Mouse (Mus musculus): ENCODE measurements at regions not wholly inside any gene's neighbourhood (a gene's known extent, or its start where the extent isn't known, plus 50 kb on each side); places are given as distances from the start of the nearest gene placed in this dataset.

DNA sequence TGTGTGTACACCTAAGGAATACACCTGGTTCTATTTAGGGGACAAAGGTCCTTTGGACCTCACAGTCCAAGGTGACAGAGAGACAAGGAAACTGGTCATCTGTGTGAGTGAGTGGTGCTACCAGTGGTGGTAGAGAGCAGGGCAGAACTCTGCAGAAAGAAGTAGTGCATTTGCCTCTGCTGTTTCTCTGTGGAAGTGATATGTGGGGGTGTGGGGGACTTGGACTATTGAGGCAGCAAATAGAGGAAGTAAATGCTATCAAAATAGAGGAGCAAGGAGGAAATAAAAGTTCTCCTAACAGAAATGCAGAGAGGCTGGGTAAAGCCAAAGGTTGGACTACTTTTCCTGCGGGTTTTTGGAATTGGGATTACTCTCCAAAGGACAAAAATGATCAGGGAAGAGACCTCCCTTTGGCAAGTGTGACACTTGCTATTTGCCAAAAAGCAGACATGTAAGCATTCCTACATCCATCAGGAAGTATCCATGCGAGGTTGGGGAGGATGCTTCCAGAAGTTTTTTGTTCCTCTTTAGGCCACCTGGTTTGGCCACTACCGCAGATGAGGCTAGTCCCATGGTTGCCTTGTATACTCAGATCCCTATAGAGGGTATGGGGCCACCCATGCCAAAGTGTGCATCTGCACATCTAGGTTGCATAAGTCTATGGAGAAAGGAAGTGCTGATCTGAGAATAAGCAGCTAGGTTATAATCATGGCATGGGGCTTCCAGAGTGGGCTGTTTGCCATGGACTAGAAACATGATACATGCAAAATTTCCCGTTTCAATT is 285.0 kb upstream of the Klf4 start:
- H3K36me3 ChIP-seq (ENCODE audit: control insufficient read depth, insufficient read depth, low read length) = no peaks in the 10 kb centered on the region
- DNase-seq (ENCODE audit: low spot score) (no peak), ATAC-seq (ENCODE audit: low FRiP score) (no peak)
- 85% methylated on average over 4 of the region's 4 CpGs for WGBS
- no peaks in the 10 kb centered on the region for H3K4me1 ChIP-seq (replicated peaks; ENCODE audit: control insufficient read depth, insufficient read depth, low read length)
- H3K4me2 ChIP-seq (replicated peaks; ENCODE audit: low read depth, low read length) = no peak overlapping the region
- no peaks in the 10 kb centered on the region for H3K9me3 ChIP-seq (ENCODE audit: control insufficient read depth, low read length)
- no peak overlapping the region for H3K9ac ChIP-seq (ENCODE audit: low read depth, low read length)
- no peaks in the 10 kb centered on the region for H3K27me3 ChIP-seq (ENCODE audit: control insufficient read depth, insufficient read depth, low read length)
- H3K4me3 ChIP-seq (ENCODE audit: low read depth, low read length) = no peak overlapping the region
- H3K27ac ChIP-seq (ENCODE audit: low read depth, low read length) = no peak overlapping the region

DNA sequence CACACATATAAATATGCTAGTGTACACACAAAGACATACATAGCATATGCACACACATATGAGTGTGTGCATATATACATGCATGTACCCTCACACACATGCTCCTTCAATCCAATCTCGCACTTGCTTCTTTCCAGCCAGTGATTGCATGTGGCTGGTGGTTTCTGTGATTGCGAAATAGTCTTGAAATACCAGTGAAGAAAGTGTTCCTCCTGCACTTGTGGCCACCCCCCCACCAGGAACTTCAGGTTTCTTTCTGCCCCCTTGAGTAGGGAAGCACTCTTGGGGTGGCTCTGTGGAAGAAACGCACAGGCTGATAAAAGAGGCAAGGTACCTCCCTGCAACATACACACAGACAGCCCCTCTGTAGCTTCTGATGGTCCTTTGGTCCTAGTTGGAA is 283.6 kb upstream of the Klf4 start:
- Histone ChIP-seq H3K4me1 (replicated peaks; ENCODE audit: control insufficient read depth, insufficient read depth, low read length) (no peaks in the 10 kb centered on the region), H3K4me3 (ENCODE audit: low read depth, low read length) (no peak overlapping the region), H3K36me3 (ENCODE audit: control insufficient read depth, insufficient read depth, low read length) (no peaks in the 10 kb centered on the region), H3K27ac (ENCODE audit: low read depth, low read length) (no peak overlapping the region), H3K9ac (ENCODE audit: low read depth, low read length) (no peak overlapping the region), H3K27me3 (ENCODE audit: control insufficient read depth, insufficient read depth, low read length) (no peaks in the 10 kb centered on the region), H3K4me2 (replicated peaks; ENCODE audit: low read depth, low read length) (no peak overlapping the region), H3K9me3 (ENCODE audit: control insufficient read depth, low read length) (no peaks in the 10 kb centered on the region)
- ATAC-seq (ENCODE audit: low FRiP score) (no peak), DNase-seq (ENCODE audit: low spot score) (no peak)
- WGBS = 88% methylated on average over 3 of the region's 3 CpGs

DNA sequence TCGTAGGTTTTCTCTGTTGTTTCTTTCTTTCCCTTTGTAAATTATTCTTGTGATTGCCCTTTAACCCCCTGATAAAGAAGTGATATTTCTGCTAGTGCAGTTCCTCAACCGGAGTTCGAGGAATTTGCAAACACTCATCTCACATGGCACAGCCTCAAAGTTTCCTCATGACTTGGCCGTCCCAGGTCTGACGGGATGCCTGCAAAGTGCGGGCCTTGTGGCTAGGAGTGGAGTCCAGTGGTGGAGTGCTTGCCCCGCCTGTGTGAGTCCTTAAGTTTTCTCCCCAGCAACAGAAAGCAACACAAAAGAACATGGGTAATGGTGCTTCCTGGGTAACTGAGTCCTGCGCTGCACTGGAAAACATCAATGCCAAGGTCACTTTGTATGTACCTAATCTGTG is 280.6 kb upstream of the Klf4 start:
- H3K4me2 ChIP-seq (replicated peaks; ENCODE audit: low read depth, low read length) = no peak overlapping the region
- no peaks in the 10 kb centered on the region for H3K4me1 ChIP-seq (replicated peaks; ENCODE audit: control insufficient read depth, insufficient read depth, low read length)
- H3K4me3 ChIP-seq (ENCODE audit: low read depth, low read length) = no peak overlapping the region
- 89% methylated on average over 8 of the region's 8 CpGs for WGBS
- H3K36me3 ChIP-seq (ENCODE audit: control insufficient read depth, insufficient read depth, low read length) = no peaks in the 10 kb centered on the region
- no peaks in the 10 kb centered on the region for H3K27me3 ChIP-seq (ENCODE audit: control insufficient read depth, insufficient read depth, low read length)
- no peak for DNase-seq (ENCODE audit: low spot score)
- ATAC-seq (ENCODE audit: low FRiP score) = no peak
- no peak overlapping the region for H3K27ac ChIP-seq (ENCODE audit: low read depth, low read length)
- H3K9me3 ChIP-seq (ENCODE audit: control insufficient read depth, low read length) = no peaks in the 10 kb centered on the region
- no peak overlapping the region for H3K9ac ChIP-seq (ENCODE audit: low read depth, low read length)

DNA sequence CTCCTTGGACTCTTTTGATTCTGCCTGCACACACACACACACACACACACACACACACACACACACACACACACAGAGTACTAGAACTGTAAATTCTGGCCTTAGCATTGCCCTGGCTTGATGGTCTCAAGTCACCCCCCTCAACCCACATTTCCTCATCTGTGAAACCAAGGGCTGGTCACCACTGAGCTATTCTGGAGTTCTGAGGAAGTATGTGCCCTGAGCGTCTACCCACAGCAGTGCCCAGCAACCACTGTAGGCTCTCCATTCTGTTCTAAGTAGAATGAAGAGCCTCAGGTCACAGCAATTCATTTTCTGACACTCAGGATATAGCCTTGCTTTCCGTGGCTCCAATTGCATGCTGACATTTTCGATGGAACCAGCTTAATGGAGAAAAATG is 279.4 kb upstream of the Klf4 start:
- Histone ChIP-seq H3K36me3 (ENCODE audit: control insufficient read depth, insufficient read depth, low read length) (no peaks in the 10 kb centered on the region), H3K27me3 (ENCODE audit: control insufficient read depth, insufficient read depth, low read length) (no peaks in the 10 kb centered on the region), H3K9me3 (ENCODE audit: control insufficient read depth, low read length) (no peaks in the 10 kb centered on the region), H3K4me2 (replicated peaks; ENCODE audit: low read depth, low read length) (no peak overlapping the region), H3K27ac (ENCODE audit: low read depth, low read length) (no peak overlapping the region), H3K4me1 (replicated peaks; ENCODE audit: control insufficient read depth, insufficient read depth, low read length) (no peaks in the 10 kb centered on the region), H3K9ac (ENCODE audit: low read depth, low read length) (no peak overlapping the region), H3K4me3 (ENCODE audit: low read depth, low read length) (no peak overlapping the region)
- ATAC-seq (ENCODE audit: low FRiP score) (no peak), DNase-seq (ENCODE audit: low spot score) (no peak)
- 63% methylated on average over 3 of the region's 3 CpGs for WGBS

DNA sequence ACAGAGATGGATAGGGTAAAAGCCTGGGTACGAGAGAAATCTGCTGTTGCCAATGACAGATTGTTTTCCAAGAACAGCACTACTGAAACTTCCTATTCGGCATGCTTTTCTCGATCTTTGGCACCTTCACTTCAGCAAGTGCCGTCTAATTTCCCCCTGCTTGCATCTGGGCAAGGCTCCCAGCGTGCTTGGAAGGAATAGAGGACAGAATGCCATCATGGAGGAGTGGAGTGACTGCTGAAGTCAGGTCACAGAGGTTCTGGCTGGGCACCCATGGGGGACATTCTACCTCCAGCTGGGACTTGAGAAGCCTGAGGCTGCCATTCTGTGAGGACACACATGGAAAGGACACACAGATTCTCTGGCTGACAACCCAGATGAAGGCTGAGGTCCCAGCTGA is 276.2 kb upstream of the Klf4 start:
- no peaks in the 10 kb centered on the region for H3K27me3 ChIP-seq (ENCODE audit: control insufficient read depth, insufficient read depth, low read length)
- H3K9ac ChIP-seq (ENCODE audit: low read depth, low read length) = no peak overlapping the region
- WGBS = 89% methylated on average over 5 of the region's 5 CpGs
- H3K4me2 ChIP-seq (replicated peaks; ENCODE audit: low read depth, low read length) = no peak overlapping the region
- H3K4me1 ChIP-seq (replicated peaks; ENCODE audit: control insufficient read depth, insufficient read depth, low read length) = no peaks in the 10 kb centered on the region
- DNase-seq (ENCODE audit: low spot score) (no peak), ATAC-seq (ENCODE audit: low FRiP score) (no peak)
- no peak overlapping the region for H3K27ac ChIP-seq (ENCODE audit: low read depth, low read length)
- no peaks in the 10 kb centered on the region for H3K36me3 ChIP-seq (ENCODE audit: control insufficient read depth, insufficient read depth, low read length)
- no peak overlapping the region for H3K4me3 ChIP-seq (ENCODE audit: low read depth, low read length)
- no peaks in the 10 kb centered on the region for H3K9me3 ChIP-seq (ENCODE audit: control insufficient read depth, low read length)

DNA sequence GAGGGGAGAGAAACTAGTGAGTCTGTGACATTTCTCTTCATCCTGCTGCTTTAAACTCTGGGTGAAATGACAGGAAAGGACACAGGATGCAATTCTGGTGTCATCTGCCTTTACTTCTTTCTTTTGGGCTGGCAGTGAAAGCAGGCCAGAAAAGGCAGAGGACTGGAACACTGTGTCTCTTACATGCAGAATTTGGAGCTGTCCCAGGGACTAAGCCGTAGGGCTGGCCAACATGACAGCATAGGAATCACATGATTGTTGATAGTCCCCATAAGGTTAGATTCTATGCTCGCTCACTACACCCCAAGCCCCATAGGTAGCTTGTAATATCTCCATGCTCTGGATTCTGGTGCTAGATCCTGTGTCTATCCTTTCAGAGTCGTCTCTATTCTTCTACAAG is 274.5 kb upstream of the Klf4 start:
- DNase-seq (ENCODE audit: low spot score) (no peak), ATAC-seq (ENCODE audit: low FRiP score) (no peak)
- no peak overlapping the region for H3K4me3 ChIP-seq (ENCODE audit: low read depth, low read length)
- H3K9me3 ChIP-seq (ENCODE audit: control insufficient read depth, low read length) = no peaks in the 10 kb centered on the region
- H3K9ac ChIP-seq (ENCODE audit: low read depth, low read length) = no peak overlapping the region
- no peaks in the 10 kb centered on the region for H3K27me3 ChIP-seq (ENCODE audit: control insufficient read depth, insufficient read depth, low read length)
- H3K4me1 ChIP-seq (replicated peaks; ENCODE audit: control insufficient read depth, insufficient read depth, low read length) = no peaks in the 10 kb centered on the region
- no peaks in the 10 kb centered on the region for H3K36me3 ChIP-seq (ENCODE audit: control insufficient read depth, insufficient read depth, low read length)
- no peak overlapping the region for H3K4me2 ChIP-seq (replicated peaks; ENCODE audit: low read depth, low read length)
- H3K27ac ChIP-seq (ENCODE audit: low read depth, low read length) = no peak overlapping the region
- WGBS = 97% methylated on average over 3 of the region's 3 CpGs

DNA sequence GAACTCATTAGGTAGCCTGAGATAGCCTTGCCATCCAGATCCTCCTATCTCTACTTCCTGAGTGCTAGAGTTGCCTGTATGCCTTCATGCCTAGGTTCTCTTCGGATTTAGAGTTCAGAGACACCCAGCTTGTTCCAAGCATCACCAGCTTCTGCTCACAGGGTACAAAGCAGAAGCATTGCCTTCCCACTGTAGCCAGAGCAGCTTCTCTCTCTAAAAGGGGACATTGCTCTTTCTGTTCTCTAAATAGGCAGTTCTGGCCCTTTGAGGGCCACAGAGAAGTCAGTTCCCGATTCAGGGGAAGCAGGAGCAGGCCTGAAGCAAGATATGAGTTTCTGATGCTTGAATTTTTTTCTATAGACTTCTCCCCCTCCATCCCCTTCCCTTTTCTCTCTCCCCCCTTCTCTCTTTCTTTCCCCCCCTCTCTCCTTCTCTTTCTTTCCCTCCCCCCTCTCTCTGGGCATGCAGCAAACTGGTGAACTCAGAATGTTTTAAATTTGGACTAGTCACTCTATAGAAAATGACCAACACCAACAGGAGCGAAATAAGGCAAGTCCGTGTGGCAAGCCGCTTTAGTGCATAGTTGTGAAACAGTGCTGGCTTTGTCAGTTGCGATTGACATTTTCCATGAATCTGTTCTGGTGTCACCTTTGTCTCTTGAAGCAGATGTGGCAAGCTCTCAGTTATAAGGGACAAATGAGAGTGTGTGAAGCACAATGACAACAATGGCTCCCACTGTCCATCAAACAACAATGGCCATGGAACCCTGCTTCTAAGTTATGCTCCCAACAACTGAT is 273.2 kb upstream of the Klf4 start:
- Histone ChIP-seq H3K27me3 (ENCODE audit: control insufficient read depth, insufficient read depth, low read length) (no peaks in the 10 kb centered on the region), H3K36me3 (ENCODE audit: control insufficient read depth, insufficient read depth, low read length) (no peaks in the 10 kb centered on the region), H3K27ac (ENCODE audit: low read depth, low read length) (no peak overlapping the region), H3K4me2 (replicated peaks; ENCODE audit: low read depth, low read length) (no peak overlapping the region), H3K4me3 (ENCODE audit: low read depth, low read length) (no peak overlapping the region), H3K4me1 (replicated peaks; ENCODE audit: control insufficient read depth, insufficient read depth, low read length) (no peaks in the 10 kb centered on the region), H3K9ac (ENCODE audit: low read depth, low read length) (no peak overlapping the region), H3K9me3 (ENCODE audit: control insufficient read depth, low read length) (no peaks in the 10 kb centered on the region)
- ATAC-seq (ENCODE audit: low FRiP score) (no peak), DNase-seq (ENCODE audit: low spot score) (peak; percentile 7)
- 74% methylated on average over 6 of the region's 6 CpGs for WGBS

DNA sequence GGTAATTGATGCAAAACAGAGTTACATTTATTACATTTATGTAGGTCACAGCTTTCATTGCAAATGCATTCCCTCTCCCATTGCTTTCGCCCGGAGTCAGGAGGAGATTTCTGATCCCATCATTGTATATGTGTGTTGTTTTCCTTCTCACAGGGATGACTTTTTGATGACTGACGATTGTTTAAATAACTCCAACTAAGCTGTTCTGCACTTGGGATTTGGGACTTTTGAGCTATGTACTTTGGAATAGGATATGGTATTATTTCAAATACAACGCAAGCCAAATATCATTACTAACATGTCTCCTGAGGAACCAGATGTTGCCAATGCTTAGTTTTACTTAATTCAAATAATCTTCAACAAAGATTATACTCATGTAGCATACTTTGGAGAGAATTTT is 269.8 kb upstream of the Klf4 start:
- H3K4me3 ChIP-seq (ENCODE audit: low read depth, low read length) = no peak overlapping the region
- H3K4me1 ChIP-seq (replicated peaks; ENCODE audit: control insufficient read depth, insufficient read depth, low read length) = no peaks in the 10 kb centered on the region
- ATAC-seq (ENCODE audit: low FRiP score) (no peak), DNase-seq (ENCODE audit: low spot score) (no peak)
- no peak overlapping the region for H3K4me2 ChIP-seq (replicated peaks; ENCODE audit: low read depth, low read length)
- no peaks in the 10 kb centered on the region for H3K9me3 ChIP-seq (ENCODE audit: control insufficient read depth, low read length)
- no peaks in the 10 kb centered on the region for H3K27me3 ChIP-seq (ENCODE audit: control insufficient read depth, insufficient read depth, low read length)
- H3K9ac ChIP-seq (ENCODE audit: low read depth, low read length) = no peak overlapping the region
- 85% methylated on average over 4 of the region's 4 CpGs for WGBS
- no peaks in the 10 kb centered on the region for H3K36me3 ChIP-seq (ENCODE audit: control insufficient read depth, insufficient read depth, low read length)
- H3K27ac ChIP-seq (ENCODE audit: low read depth, low read length) = no peak overlapping the region

DNA sequence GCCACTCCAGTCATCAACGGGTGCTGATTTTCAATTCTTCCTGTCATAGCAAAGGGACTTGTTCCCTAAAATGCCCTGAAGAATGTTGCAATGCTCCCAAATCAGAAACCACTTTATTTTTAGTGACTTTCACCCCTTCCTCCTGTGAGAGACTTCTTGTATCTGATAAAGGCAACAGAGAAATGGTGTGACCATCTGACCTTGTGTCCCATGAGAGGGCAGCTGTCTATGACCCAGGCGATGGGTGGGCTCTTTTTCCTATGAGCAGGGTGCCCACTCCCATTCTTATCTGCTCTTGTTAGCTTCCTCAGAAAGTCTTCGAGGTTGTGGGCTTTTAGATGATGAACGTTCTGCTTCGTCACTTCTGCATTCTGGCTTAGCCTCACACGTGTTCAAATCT is 265.8 kb upstream of the Klf4 start:
- 83% methylated on average over 6 of the region's 6 CpGs for WGBS
- Histone ChIP-seq H3K4me2 (replicated peaks; ENCODE audit: low read depth, low read length) (no peak overlapping the region), H3K4me1 (replicated peaks; ENCODE audit: control insufficient read depth, insufficient read depth, low read length) (no peaks in the 10 kb centered on the region), H3K27ac (ENCODE audit: low read depth, low read length) (no peak overlapping the region), H3K36me3 (ENCODE audit: control insufficient read depth, insufficient read depth, low read length) (no peaks in the 10 kb centered on the region), H3K4me3 (ENCODE audit: low read depth, low read length) (no peak overlapping the region), H3K27me3 (ENCODE audit: control insufficient read depth, insufficient read depth, low read length) (no peaks in the 10 kb centered on the region), H3K9me3 (ENCODE audit: control insufficient read depth, low read length) (no peaks in the 10 kb centered on the region), H3K9ac (ENCODE audit: low read depth, low read length) (no peak overlapping the region)
- DNase-seq (ENCODE audit: low spot score) (no peak), ATAC-seq (ENCODE audit: low FRiP score) (no peak)
